Mouse (Mus musculus) G1E-ER4 (cell line): ENCODE data around the gene Gart. TPM values are rescaled to one million over a fixed set of nuclear protein-coding genes. Genes with fewer than 3 reads are reported as not detected.

Experiments used
- GATA1 ChIP-seq: IDR thresholded peaks from one replicate; pipeline ENCODE4 v1.8.0; 2012; ENCODE audit warnings: low read length, inconsistent platforms
- polyA plus RNA-seq: library from polyadenylated mRNA; stranded (reverse); fragments of >175 nt; gene quantifications from 2 replicates; pipeline ENCODE4 v1.2.3, GENCODE M21; 2012

The Gart gene
- polyA plus RNA-seq, 1 experiment, result 659 TPM

GRCm38 (mm10) chr16:91629749-91630148 lies 17.0 kb downstream of the Gart start:
- no peak for TF ChIP-seq GATA1

- TF ChIP-seq GATA1, result no peak
Measured at GRCm38 (mm10) chr16:91628673-91629072, 18.1 kb downstream of the Gart start.

GRCm38 (mm10) chr16:91627831-91628230 lies 18.9 kb downstream of the Gart start:
- TF ChIP-seq GATA1, result no peak

- TF ChIP-seq GATA1, result no peak
Measured at GRCm38 (mm10) chr16:91623074-91623473, 23.7 kb downstream of the Gart start.

- TF ChIP-seq GATA1, result no peak
Measured at GRCm38 (mm10) chr16:91620991-91621390, 25.8 kb downstream of the Gart start.

GRCm38 (mm10) chr16:91620185-91620584 lies 26.6 kb downstream of the Gart start:
- no peak for TF ChIP-seq GATA1

- TF ChIP-seq GATA1, result no peak
Measured at GRCm38 (mm10) chr16:91618511-91619501, 27.9 kb downstream of the Gart start, which contains the start of gene Dnajc28. TSS of gene Dnajc28 (minus strand) at chr16:91619026.

GRCm38 (mm10) chr16:91614552-91614951 lies 32.2 kb downstream of the Gart start:
- TF ChIP-seq GATA1, result no peak

GRCm38 (mm10) chr16:91612525-91612924 lies 34.2 kb downstream of the Gart start:
- TF ChIP-seq GATA1, result no peak

- no peak for TF ChIP-seq GATA1
Measured at GRCm38 (mm10) chr16:91611248-91611647, 35.5 kb downstream of the Gart start.

GRCm38 (mm10) chr16:91609501-91610245 lies 37.1 kb downstream of the Gart start:
- TF ChIP-seq GATA1, result no peak

- no peak for TF ChIP-seq GATA1
Measured at GRCm38 (mm10) chr16:91606958-91607357, 39.8 kb downstream of the Gart start.

GRCm38 (mm10) chr16:91605156-91605555 lies 41.6 kb downstream of the Gart start:
- TF ChIP-seq GATA1, result no peak

GRCm38 (mm10) chr16:91601693-91602092 lies 45.1 kb downstream of the Gart start:
- TF ChIP-seq GATA1, result no peak

- no peak for TF ChIP-seq GATA1
Measured at GRCm38 (mm10) chr16:91601081-91601480, 45.7 kb downstream of the Gart start.

GRCm38 (mm10) chr16:91599242-91599641 lies 47.5 kb downstream of the Gart start:
- no peak for TF ChIP-seq GATA1

GRCm38 (mm10) chr16:91597672-91598010 lies 49.1 kb downstream of the Gart start, which contains the start of gene Tmem50b:
TSS of gene Tmem50b (minus strand) at chr16:91597800.
- TF ChIP-seq GATA1, result no peak
